Mouse (Mus musculus): ENCODE data around the gene Cd3d. TPM values are rescaled to one million over a fixed set of nuclear protein-coding genes. Genes with fewer than 3 reads are reported as not detected.
"Not testable (repeated sequence)": the region's sequence is repeated elsewhere in the genome, so short reads cannot be mapped to it uniquely, and the experiment has no call there.

Gene Cd3d
- polyA plus RNA-seq, 1 experiment from 2014 or later = not detected

DNA sequence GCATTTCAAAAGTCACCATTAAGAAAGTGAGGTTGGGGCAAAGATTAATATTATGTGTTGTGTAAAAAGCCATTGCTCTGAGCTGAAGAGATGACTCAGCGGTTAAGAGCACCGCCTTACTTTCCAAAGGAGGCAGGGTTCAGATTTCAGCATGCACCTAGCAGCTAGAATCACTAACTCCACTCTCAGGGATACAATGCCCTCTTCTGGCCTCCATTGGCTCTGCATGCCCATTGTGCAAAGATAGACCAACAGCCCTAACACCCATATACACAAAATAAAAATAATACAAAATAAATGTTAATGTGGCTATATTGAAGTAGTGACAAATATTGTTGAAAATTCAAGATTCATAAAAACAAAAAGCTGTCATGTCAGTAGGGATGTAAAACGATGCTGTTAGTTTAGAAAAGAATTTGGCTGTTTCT lies 14.8 kb upstream of the Cd3d start:
- H3K27me3 ChIP-seq (ENCODE audit: control insufficient read depth, insufficient read depth, low read length) = no peaks in the 10 kb centered on the region
- no peak overlapping the region for H3K4me2 ChIP-seq (ENCODE audit: low read depth, low read length)
- H3K9ac ChIP-seq (replicated peaks; ENCODE audit: low read length) = no peak overlapping the region
- ATAC-seq (replicated peaks; ENCODE audit: insufficient number of reproducible peaks, low FRiP score, low TSS enrichment, low read depth) = no peak
- H3K4me1 ChIP-seq (ENCODE audit: control insufficient read depth, insufficient read depth, low read length) = no peaks in the 10 kb centered on the region; the same call in 1 of the 2 replicates
- H3K36me3 ChIP-seq (replicated peaks; ENCODE audit: control insufficient read depth, insufficient read depth, low read depth, low read length) = no peaks in the 10 kb centered on the region
- H3K4me3 ChIP-seq (ENCODE audit: low read depth, low read length) = no peak overlapping the region
- 21% methylated on average over 3 of the region's 3 CpGs for WGBS
- peak; percentile 86 for DNase-seq (ENCODE audit: low spot score)
- H3K27ac ChIP-seq (replicated peaks; ENCODE audit: low read depth, low read length) = no peak overlapping the region
- no peaks in the 10 kb centered on the region for H3K9me3 ChIP-seq (replicated peaks; ENCODE audit: control insufficient read depth, low read length)

- not testable (repeated sequence) for DNase-seq (ENCODE audit: low spot score); H3K4me1 ChIP-seq (ENCODE audit: control insufficient read depth, insufficient read depth, low read length); H3K9me3 ChIP-seq (replicated peaks; ENCODE audit: control insufficient read depth, low read length); H3K36me3 ChIP-seq (replicated peaks; ENCODE audit: control insufficient read depth, insufficient read depth, low read depth, low read length); H3K4me2 ChIP-seq (ENCODE audit: low read depth, low read length); H3K27me3 ChIP-seq (ENCODE audit: control insufficient read depth, insufficient read depth, low read length); H3K9ac ChIP-seq (replicated peaks; ENCODE audit: low read length); H3K4me3 ChIP-seq (ENCODE audit: low read depth, low read length); ATAC-seq (replicated peaks; ENCODE audit: insufficient number of reproducible peaks, low FRiP score, low TSS enrichment, low read depth); H3K27ac ChIP-seq (replicated peaks; ENCODE audit: low read depth, low read length)
- WGBS = 91% methylated on average over 5 of the region's 5 CpGs
These were observed 13.8 kb upstream of the Cd3d start for GRCm38 (mm10) chr9:44967763-44968162.

DNA sequence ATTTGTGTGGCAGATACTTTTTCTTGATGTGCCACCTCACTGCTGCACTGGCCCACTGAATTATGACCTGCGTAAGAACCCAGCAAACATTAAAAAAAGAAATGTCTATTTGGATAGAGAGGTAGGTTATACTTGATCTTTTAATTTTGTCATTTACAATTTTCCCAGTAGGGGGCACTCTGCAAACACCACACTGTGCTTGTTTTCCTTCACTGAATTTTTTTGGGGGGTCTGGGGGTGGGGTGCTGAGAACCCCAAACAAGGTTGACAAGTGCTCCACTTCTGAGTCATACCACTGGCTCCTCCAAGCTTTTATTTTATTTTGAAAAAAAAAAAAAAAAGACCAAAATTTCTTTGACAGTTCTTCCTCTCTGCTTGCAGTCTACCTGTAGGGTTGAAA lies 12.1 kb upstream of the Cd3d start:
- no peaks in the 10 kb centered on the region; the same call in 1 of the 2 replicates for H3K4me1 ChIP-seq (ENCODE audit: control insufficient read depth, insufficient read depth, low read length)
- no peak overlapping the region for H3K9ac ChIP-seq (replicated peaks; ENCODE audit: low read length)
- no peaks in the 10 kb centered on the region for H3K36me3 ChIP-seq (replicated peaks; ENCODE audit: control insufficient read depth, insufficient read depth, low read depth, low read length)
- no peak overlapping the region for H3K4me3 ChIP-seq (ENCODE audit: low read depth, low read length)
- 75% methylated on average over 1 of the region's 1 CpGs for WGBS
- no peak overlapping the region for H3K27ac ChIP-seq (replicated peaks; ENCODE audit: low read depth, low read length)
- H3K4me2 ChIP-seq (ENCODE audit: low read depth, low read length) = no peak overlapping the region
- H3K9me3 ChIP-seq (replicated peaks; ENCODE audit: control insufficient read depth, low read length) = no peaks in the 10 kb centered on the region
- no peak for ATAC-seq (replicated peaks; ENCODE audit: insufficient number of reproducible peaks, low FRiP score, low TSS enrichment, low read depth)
- no peaks in the 10 kb centered on the region for H3K27me3 ChIP-seq (ENCODE audit: control insufficient read depth, insufficient read depth, low read length)
- DNase-seq (ENCODE audit: low spot score) = no peak

DNA sequence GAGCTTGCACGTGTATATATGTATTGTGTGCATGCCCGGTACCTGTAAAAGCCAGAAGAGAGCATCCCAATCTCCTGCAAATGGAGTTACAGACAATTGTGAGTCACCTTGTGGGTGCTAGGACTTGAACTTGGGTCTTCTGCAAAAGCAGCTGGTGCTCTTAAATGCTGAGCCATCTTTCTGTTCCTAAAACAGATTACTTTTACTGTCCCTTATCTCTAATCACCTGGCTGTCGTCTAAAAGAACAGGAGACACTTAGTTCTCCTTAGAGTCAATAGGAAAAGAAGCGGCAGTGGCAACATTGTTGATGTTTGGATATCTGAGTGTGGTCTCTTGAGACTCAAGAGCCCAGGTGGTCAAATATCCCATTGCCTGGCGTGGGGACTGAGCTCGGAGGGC lies 3.8 kb upstream of the Cd3d start:
- no peak for ATAC-seq (replicated peaks; ENCODE audit: insufficient number of reproducible peaks, low FRiP score, low TSS enrichment, low read depth)

GRCm38 (mm10) chr9:44979806-44980205 lies 1.8 kb upstream of the Cd3d start:
- H3K9ac ChIP-seq (replicated peaks; ENCODE audit: low read length) = no peak overlapping the region
- no peak overlapping the region for H3K4me2 ChIP-seq (ENCODE audit: low read depth, low read length)
- H3K4me3 ChIP-seq (ENCODE audit: low read depth, low read length) = no peak overlapping the region
- no peak overlapping the region for H3K27ac ChIP-seq (replicated peaks; ENCODE audit: low read depth, low read length)
- H3K9me3 ChIP-seq (replicated peaks; ENCODE audit: control insufficient read depth, low read length) = no peaks in the 10 kb centered on the region
- H3K36me3 ChIP-seq (replicated peaks; ENCODE audit: control insufficient read depth, insufficient read depth, low read depth, low read length) = no peaks in the 10 kb centered on the region
- WGBS = 76% methylated on average over 7 of the region's 7 CpGs
- H3K27me3 ChIP-seq (ENCODE audit: control insufficient read depth, insufficient read depth, low read length) = no peaks in the 10 kb centered on the region
- ATAC-seq (replicated peaks; ENCODE audit: insufficient number of reproducible peaks, low FRiP score, low TSS enrichment, low read depth) = no peak
- no peaks in the 10 kb centered on the region for H3K4me1 ChIP-seq (ENCODE audit: control insufficient read depth, insufficient read depth, low read length)
- DNase-seq (ENCODE audit: low spot score) = no peak

More for the DNA sequence above, 3.8 kb upstream of the Cd3d start:
- no peak overlapping the region for H3K4me2 ChIP-seq (ENCODE audit: low read depth, low read length)
- no peak overlapping the region for H3K9ac ChIP-seq (replicated peaks; ENCODE audit: low read length)
- no peak overlapping the region for H3K27ac ChIP-seq (replicated peaks; ENCODE audit: low read depth, low read length)
- no peak overlapping the region for H3K4me3 ChIP-seq (ENCODE audit: low read depth, low read length)
- no peaks in the 10 kb centered on the region for H3K4me1 ChIP-seq (ENCODE audit: control insufficient read depth, insufficient read depth, low read length)
- 72% methylated on average over 6 of the region's 6 CpGs for WGBS
- H3K27me3 ChIP-seq (ENCODE audit: control insufficient read depth, insufficient read depth, low read length) = no peaks in the 10 kb centered on the region
- H3K36me3 ChIP-seq (replicated peaks; ENCODE audit: control insufficient read depth, insufficient read depth, low read depth, low read length) = no peaks in the 10 kb centered on the region
- no peak for DNase-seq (ENCODE audit: low spot score)
- no peaks in the 10 kb centered on the region for H3K9me3 ChIP-seq (replicated peaks; ENCODE audit: control insufficient read depth, low read length)

GRCm38 (mm10) chr9:44980242-44980641 lies 1.3 kb upstream of the Cd3d start, which contains the start of gene Cd3g:
Gene Cd3g, minus strand, starts transcription at chr9:44980431.
- Histone ChIP-seq H3K27me3 (ENCODE audit: control insufficient read depth, insufficient read depth, low read length) (no peaks in the 10 kb centered on the region), H3K4me2 (ENCODE audit: low read depth, low read length) (no peak within 1 kb of the TSS), H3K27ac (replicated peaks; ENCODE audit: low read depth, low read length) (no peak within 1 kb of the TSS), H3K4me1 (ENCODE audit: control insufficient read depth, insufficient read depth, low read length) (no peaks in the 10 kb centered on the region), H3K4me3 (ENCODE audit: low read depth, low read length) (no peak within 1 kb of the TSS), H3K9ac (replicated peaks; ENCODE audit: low read length) (no peak within 1 kb of the TSS), H3K36me3 (replicated peaks; ENCODE audit: control insufficient read depth, insufficient read depth, low read depth, low read length) (no peaks in the 10 kb centered on the region), H3K9me3 (replicated peaks; ENCODE audit: control insufficient read depth, low read length) (no peaks in the 10 kb centered on the region)
- DNase-seq (ENCODE audit: low spot score) = no peak
- WGBS = 68% methylated on average over 3 of the region's 3 CpGs
- no peak for ATAC-seq (replicated peaks; ENCODE audit: insufficient number of reproducible peaks, low FRiP score, low TSS enrichment, low read depth)

DNA sequence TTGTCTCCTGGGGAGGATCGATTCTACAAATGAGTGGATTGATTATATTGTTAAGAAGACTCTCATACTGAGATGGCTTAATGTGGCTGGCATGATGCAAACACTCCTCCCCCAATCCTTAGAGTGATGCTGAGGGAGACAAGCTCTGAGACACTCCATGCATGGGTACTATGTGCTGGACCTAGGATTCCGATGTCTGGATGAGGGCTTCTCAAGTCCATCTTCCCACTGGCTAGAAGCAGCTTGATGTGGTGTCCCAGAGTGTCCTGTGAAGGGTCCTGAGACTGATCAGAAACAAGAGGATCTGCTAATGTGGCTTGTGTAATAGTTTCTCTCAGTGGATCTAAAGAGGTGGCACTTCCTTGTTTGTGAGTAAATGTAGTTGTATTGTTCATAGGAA lies 482 bp upstream of the Cd3d start:
- DNase-seq (ENCODE audit: low spot score) = no peak
- Histone ChIP-seq H3K9ac (replicated peaks; ENCODE audit: low read length) (no peak overlapping the region), H3K9me3 (replicated peaks; ENCODE audit: control insufficient read depth, low read length) (no peaks in the 10 kb centered on the region), H3K4me2 (ENCODE audit: low read depth, low read length) (no peak overlapping the region), H3K4me3 (ENCODE audit: low read depth, low read length) (no peak overlapping the region), H3K36me3 (replicated peaks; ENCODE audit: control insufficient read depth, insufficient read depth, low read depth, low read length) (no peaks in the 10 kb centered on the region), H3K27me3 (ENCODE audit: control insufficient read depth, insufficient read depth, low read length) (no peaks in the 10 kb centered on the region), H3K27ac (replicated peaks; ENCODE audit: low read depth, low read length) (no peak overlapping the region), H3K4me1 (ENCODE audit: control insufficient read depth, insufficient read depth, low read length) (no peaks in the 10 kb centered on the region)
- no peak for ATAC-seq (replicated peaks; ENCODE audit: insufficient number of reproducible peaks, low FRiP score, low TSS enrichment, low read depth)
- 87% methylated on average over 2 of the region's 2 CpGs for WGBS

DNA sequence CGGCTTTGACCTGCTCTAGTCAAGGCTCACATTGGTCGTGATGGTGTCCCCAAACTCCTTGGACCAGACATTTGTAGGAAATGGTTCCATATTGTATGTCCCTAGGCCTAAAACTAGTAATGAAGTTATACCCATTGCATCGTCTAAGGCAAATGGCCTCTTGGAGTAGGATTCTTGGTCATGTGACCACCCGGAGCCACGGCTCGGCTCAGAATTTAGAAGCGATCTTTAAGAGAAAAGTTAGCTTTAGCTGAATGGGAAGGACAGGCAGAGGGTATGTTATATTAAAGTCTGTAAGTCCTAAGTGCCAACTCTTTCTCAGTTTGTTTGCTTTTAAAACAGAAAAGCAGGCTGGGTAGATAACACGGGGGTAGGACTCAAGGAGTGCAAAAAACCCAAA lies 495 bp downstream of the Cd3d start:
- ATAC-seq (replicated peaks; ENCODE audit: insufficient number of reproducible peaks, low FRiP score, low TSS enrichment, low read depth) = no peak
- Histone ChIP-seq H3K9me3 (replicated peaks; ENCODE audit: control insufficient read depth, low read length) (no peaks in the 10 kb centered on the region), H3K27ac (replicated peaks; ENCODE audit: low read depth, low read length) (no peak overlapping the region), H3K4me1 (ENCODE audit: control insufficient read depth, insufficient read depth, low read length) (no peaks in the 10 kb centered on the region), H3K36me3 (replicated peaks; ENCODE audit: control insufficient read depth, insufficient read depth, low read depth, low read length) (no peaks in the 10 kb centered on the region), H3K27me3 (ENCODE audit: control insufficient read depth, insufficient read depth, low read length) (no peaks in the 10 kb centered on the region), H3K9ac (replicated peaks; ENCODE audit: low read length) (no peak overlapping the region), H3K4me2 (ENCODE audit: low read depth, low read length) (no peak overlapping the region), H3K4me3 (ENCODE audit: low read depth, low read length) (no peak overlapping the region)
- DNase-seq (ENCODE audit: low spot score) = no peak
- WGBS = 89% methylated on average over 8 of the region's 8 CpGs
